Mouse (Mus musculus): ENCODE results near the gene Capn11. TPM values are rescaled to one million over a fixed set of nuclear protein-coding genes. Genes with fewer than 3 reads are reported as not detected.

The Capn11 gene
- 1 to 10 TPM in 1 of 2 experiments, not detected in 1; 1.2 TPM for polyA plus RNA-seq (2017; shearing (Covaris generic))

DNA sequence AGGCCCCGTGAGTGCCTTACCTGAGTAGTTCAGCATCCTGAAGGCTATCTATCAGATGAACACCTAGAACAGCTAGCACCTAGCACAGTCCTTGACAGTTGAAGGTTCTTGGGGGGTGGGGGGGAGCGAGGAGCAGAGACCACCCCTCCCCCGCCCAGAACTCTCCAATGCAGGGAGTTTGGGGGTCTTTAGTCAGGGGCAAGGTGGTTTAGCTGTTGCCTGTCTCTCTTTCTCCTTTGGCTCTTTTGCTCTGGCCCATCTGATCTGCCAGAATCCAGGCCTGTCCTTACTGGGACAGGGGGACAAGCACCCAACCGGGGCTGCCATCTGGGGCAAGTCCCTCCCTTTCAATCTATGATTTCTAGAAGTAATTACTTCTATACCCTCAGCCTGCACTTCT, at the start of gene Capn11:
Gene Capn11 (minus strand): TSS at position 101 of the 400 bp plus-strand sequence.

DNA sequence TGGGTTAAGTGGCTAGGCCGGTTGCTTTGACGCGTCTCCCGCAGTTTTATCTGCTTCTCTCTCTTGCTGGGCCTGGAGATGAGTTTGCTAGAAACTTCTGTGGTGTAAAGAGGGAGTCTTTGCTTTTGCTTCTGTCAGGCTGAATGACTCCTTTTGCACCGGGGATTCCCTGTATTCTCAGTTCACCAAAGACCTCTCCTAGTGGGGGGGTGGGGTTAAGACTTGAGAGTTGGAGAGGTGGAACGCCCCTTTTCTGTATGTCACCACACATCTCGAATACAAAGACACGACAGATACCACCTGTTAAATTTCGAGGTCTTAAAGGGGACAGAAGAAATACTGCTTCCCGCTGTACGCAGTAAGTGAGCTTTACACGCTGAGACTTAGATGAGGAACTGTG, 27.6 kb upstream of the Capn11 start, which contains the start of gene Tmem63b:
Gene Tmem63b (minus strand): TSS at position 190 of the 400 bp plus-strand sequence.

DNA sequence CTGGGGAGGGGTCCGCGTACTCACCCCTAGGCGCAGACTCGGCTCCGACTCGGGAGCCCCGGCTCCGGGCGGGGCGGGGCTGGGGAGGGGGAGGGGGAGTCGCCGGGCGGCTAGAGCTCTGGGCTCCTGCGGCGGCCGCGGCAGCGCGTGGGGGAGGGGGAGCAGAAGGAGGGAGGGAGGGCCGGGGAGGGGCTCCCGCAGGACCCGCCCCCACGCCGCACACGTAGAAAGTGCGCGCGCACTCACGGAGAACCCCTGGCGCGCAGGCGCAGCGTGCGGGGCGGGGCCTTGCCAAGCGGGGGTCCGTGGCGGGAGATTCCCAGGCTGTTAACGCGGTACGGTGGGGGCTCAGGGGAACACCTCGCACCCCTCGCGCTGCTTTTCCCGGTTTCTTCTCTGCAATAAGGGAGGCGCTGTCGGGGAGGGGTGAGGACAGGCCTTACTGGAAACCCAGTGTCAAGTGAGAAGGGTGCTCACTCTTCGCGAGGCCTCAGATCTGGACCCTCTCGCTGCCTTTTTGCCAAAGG, 27.0 kb upstream of the Capn11 start, which contains the start of gene Mrpl14:
Gene Mrpl14 (plus strand): TSS at position 230 of the 527 bp plus-strand sequence.

DNA sequence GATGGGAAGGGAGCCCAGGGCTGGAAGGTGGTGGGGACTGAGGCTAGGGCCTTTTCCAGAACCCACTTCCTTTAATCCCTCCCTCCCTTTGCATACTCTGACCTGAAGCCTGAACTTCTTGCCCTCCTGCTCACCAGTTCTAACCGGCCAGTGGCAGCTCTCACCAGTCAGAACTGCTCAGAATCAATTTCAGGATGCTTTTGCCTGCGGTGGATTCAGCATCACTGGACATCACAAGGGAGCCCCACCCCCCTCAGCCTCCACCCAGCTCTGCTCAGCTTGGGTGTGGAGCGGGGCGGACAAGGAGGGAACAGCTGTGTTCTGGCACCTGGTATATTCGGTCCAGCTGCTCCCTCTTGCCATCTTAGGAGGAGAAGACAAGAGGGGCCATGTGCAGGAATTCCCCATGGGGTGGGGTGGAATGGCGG, 57.2 kb downstream of the Capn11 start, which contains the start of gene Mymx:
Gene Mymx (minus strand): TSS at position 226 of the 428 bp plus-strand sequence.

DNA sequence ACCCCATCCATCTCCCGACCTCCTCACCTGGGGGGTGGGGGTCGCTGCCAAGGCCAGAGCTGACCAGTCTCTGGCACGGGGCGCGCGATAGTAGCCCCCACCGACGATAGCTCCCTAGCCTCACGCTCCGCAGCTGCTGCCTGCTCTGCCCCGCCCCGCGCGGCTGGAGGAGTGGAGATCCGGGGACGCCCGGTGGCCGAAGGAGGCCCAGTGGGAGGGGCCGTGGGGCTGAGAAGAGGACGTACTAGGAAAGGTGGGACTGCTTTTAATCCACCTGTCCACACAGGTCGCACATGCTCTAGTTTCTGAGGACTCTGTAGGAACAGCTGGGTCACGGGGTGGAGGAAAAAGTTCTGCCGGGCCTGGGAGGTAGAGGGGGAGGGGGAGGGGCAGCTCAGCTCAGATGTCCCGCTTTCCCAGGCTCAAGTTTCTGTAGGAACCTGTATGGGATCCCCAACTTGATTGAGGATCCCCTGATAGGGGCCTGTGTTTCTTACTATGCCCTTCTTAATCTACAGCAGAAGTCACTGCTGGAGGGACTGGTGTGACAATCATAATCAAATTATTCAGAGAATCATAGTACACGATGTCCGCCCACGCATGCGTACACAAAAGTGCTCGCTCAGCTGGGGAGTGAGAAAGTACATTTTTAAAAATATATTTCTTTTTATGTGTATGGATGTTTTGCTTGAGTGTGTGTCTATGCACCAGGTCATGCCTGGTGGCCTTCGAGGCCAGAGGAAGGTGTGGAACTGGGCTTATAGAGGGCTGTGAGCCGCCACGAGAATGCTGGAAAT, 59.5 kb downstream of the Capn11 start, which contains the start of gene Slc29a1:
Gene Slc29a1 (minus strand): TSS at position 161 of the 797 bp plus-strand sequence.

Other genes starting within 250 kb of the Capn11 start
- gene Cdc5l, start 225.6 kb downstream of the Capn11 start, polyA plus RNA-seq (2017; shearing (Covaris generic)) = 10 to 100 TPM; 72.0 to 76.8 TPM
- under 1 TPM; 0.70 to 0.75 TPM for gene Spats1, start 183.9 kb downstream of the Capn11 start, polyA plus RNA-seq (2017; shearing (Covaris generic))
- 1 to 10 TPM; 5.4 to 9.2 TPM for gene Aars2, start 152.5 kb downstream of the Capn11 start, polyA plus RNA-seq (2017; shearing (Covaris generic))
- not detected for gene Tcte1, start 135.9 kb downstream of the Capn11 start, polyA plus RNA-seq (2017; shearing (Covaris generic))
- under 1 TPM in 1 of 2 experiments, not detected in 1; 0.05 TPM for gene Tmem151b, start 109.6 kb downstream of the Capn11 start, polyA plus RNA-seq (2017; shearing (Covaris generic))
- 10 to 100 TPM; 61.4 to 69.0 TPM for gene Nfkbie, start 103.6 kb downstream of the Capn11 start, polyA plus RNA-seq (2017; shearing (Covaris generic))
- 10 to 100 TPM; 62.7 to 68.2 TPM for gene Slc35b2, start 95.5 kb downstream of the Capn11 start, polyA plus RNA-seq (2017; shearing (Covaris generic))
- 100 to 1,000 TPM; 510 to 608 TPM for gene Hsp90ab1, start 86.1 kb downstream of the Capn11 start, polyA plus RNA-seq (2017; shearing (Covaris generic))
- 100 to 1,000 TPM in 1 of 2 experiments, 10 to 100 TPM in 1; 83.1 to 100 TPM for gene Slc29a1, start 59.7 kb downstream of the Capn11 start, polyA plus RNA-seq (2017; shearing (Covaris generic))
- gene Mymx, start 57.2 kb downstream of the Capn11 start, polyA plus RNA-seq (2017; shearing (Covaris generic)) = not detected
- gene Mrpl14, start 27.0 kb upstream of the Capn11 start, polyA plus RNA-seq (2017; shearing (Covaris generic)) = 10 to 100 TPM; 80.2 to 88.4 TPM
- 10 to 100 TPM in 1 of 2 experiments, 1 to 10 TPM in 1; 6.1 to 11.2 TPM for gene Tmem63b, start 27.6 kb upstream of the Capn11 start, polyA plus RNA-seq (2017; shearing (Covaris generic))
- gene 1600014C23Rik, start 74.5 kb upstream of the Capn11 start, polyA plus RNA-seq (2017; shearing (Covaris generic)) = not detected